Comparison of ENCODE assay signal across 8 mouse cellular contexts in genomic region chr3:83055281-83056038, GRCm38 (mm10). TPM values are rescaled to one million over a fixed set of nuclear protein-coding genes. Genes with fewer than 3 reads are reported as not detected.
DNase-seq lines count a peak whose midpoint lies in the region; ATAC-seq and TF ChIP-seq lines count a peak whose summit lies in the region.

Gene Plrg1 (plus strand): TSS chr3:83055522.

- H3K4me3 ChIP-seq in embryonic facial prominence, embryonic 13.5 days, result peak within 1 kb of the TSS; percentile 83
- H3K4me3 ChIP-seq in kidney, adult 2 months (ENCODE audit: insufficient read depth, low read depth, low read length), result peak within 1 kb of the TSS; percentile 71
- H3K4me3 ChIP-seq in limb, embryonic 12.5 days (replicated peaks), result peak within 1 kb of the TSS; percentile 80
- peak within 1 kb of the TSS; percentile 84 for H3K4me3 ChIP-seq in midbrain, embryonic 15.5 days
- H3K4me3 ChIP-seq in spleen, adult 2 months (ENCODE audit: extremely low read depth, insufficient read depth, insufficient read length), result peak within 1 kb of the TSS; percentile 79

- TF ChIP-seq POLR2A in kidney, adult 2 months (IDR thresholded peaks at IDR 0.05; ENCODE audit: low read depth, low read length), result peak; percentile 73
- TF ChIP-seq POLR2A in spleen, adult 2 months (IDR thresholded peaks at IDR 0.05; ENCODE audit: low read depth, low read length), result peak; percentile 78

- H3K9ac ChIP-seq in embryonic facial prominence, embryonic 13.5 days, result peak within 1 kb of the TSS; percentile 88
- peak within 1 kb of the TSS; percentile 77 for H3K9ac ChIP-seq in limb, embryonic 12.5 days (replicated peaks)
- H3K9ac ChIP-seq in midbrain, embryonic 15.5 days, result peak within 1 kb of the TSS; percentile 79

- H3K27me3 ChIP-seq in embryonic facial prominence, embryonic 13.5 days, result no peaks in the 10 kb centered on the region
- no peaks in the 10 kb centered on the region for H3K27me3 ChIP-seq in kidney, adult 2 months (replicated peaks; ENCODE audit: control insufficient read depth, insufficient read depth, low read length)
- H3K27me3 ChIP-seq in limb, embryonic 12.5 days, result no peaks in the 10 kb centered on the region
- no peaks in the 10 kb centered on the region for H3K27me3 ChIP-seq in midbrain, embryonic 15.5 days (replicated peaks)
- H3K27me3 ChIP-seq in spleen, adult 2 months (ENCODE audit: control insufficient read depth, insufficient read depth, low read length), result no peaks in the 10 kb centered on the region

- H3K4me2 ChIP-seq in embryonic facial prominence, embryonic 13.5 days, result peak within 1 kb of the TSS; percentile 87
- peak within 1 kb of the TSS; percentile 84 for H3K4me2 ChIP-seq in limb, embryonic 12.5 days
- peak within 1 kb of the TSS; percentile 66 for H3K4me2 ChIP-seq in midbrain, embryonic 15.5 days

- peak within 1 kb of the TSS; percentile 75 for H3K27ac ChIP-seq in embryonic facial prominence, embryonic 13.5 days
- H3K27ac ChIP-seq in kidney, adult 2 months (ENCODE audit: insufficient read depth, low read depth, low read length), result no peak within 1 kb of the TSS; the same call in 1 of the 2 replicates
- H3K27ac ChIP-seq in limb, embryonic 12.5 days, result peak within 1 kb of the TSS; percentile 74
- peak within 1 kb of the TSS; percentile 83 for H3K27ac ChIP-seq in midbrain, embryonic 15.5 days
- peak within 1 kb of the TSS; percentile 61 for H3K27ac ChIP-seq in spleen, adult 2 months (ENCODE audit: insufficient read depth, low read length)

- peaks cover 9% of the 10 kb centered on the region for H3K4me1 ChIP-seq in embryonic facial prominence, embryonic 13.5 days
- no peaks in the 10 kb centered on the region for H3K4me1 ChIP-seq in kidney, adult 2 months (ENCODE audit: control insufficient read depth, insufficient read depth, low read length)
- peaks cover 10% of the 10 kb centered on the region for H3K4me1 ChIP-seq in limb, embryonic 12.5 days (replicated peaks)
- peaks cover 13% of the 10 kb centered on the region for H3K4me1 ChIP-seq in midbrain, embryonic 15.5 days
- peaks cover 2% of the 10 kb centered on the region; the same call in 1 of the 2 replicates for H3K4me1 ChIP-seq in spleen, adult 2 months (ENCODE audit: control insufficient read depth, insufficient read depth, insufficient read length)

- H3K9me3 ChIP-seq in embryonic facial prominence, embryonic 13.5 days, result no peaks in the 10 kb centered on the region
- no peaks in the 10 kb centered on the region for H3K9me3 ChIP-seq in limb, embryonic 12.5 days
- H3K9me3 ChIP-seq in midbrain, embryonic 15.5 days, result no peaks in the 10 kb centered on the region

- peak; percentile 97 for ATAC-seq in embryonic facial prominence, embryonic 13.5 days (ENCODE audit: insufficient number of reproducible peaks, insufficient read depth, low FRiP score, low TSS enrichment, low read depth)
- peak; percentile 97 for ATAC-seq in limb, embryonic 12.5 days (ENCODE audit: insufficient number of reproducible peaks, insufficient read depth, low FRiP score, low TSS enrichment, low read depth)
- ATAC-seq in midbrain, embryonic 15.5 days (replicated peaks), result peak; percentile 99

- peak; percentile 99 for DNase-seq in 3134 (ENCODE audit: extremely low read depth, insufficient read length, low spot score)
- peak; percentile 98 to 99 for DNase-seq in adrenal gland, postnatal 36 days
- peak; percentile 99 for DNase-seq in heart, adult 18-20 months
- peak; percentile 98 for DNase-seq in kidney, adult 2 months
- DNase-seq in spleen, adult 2 months (ENCODE audit: low read depth in 1 of 2, low spot score in 2 of 2), result peak; percentile 95 to 98

- WGBS in embryonic facial prominence, embryonic 13.5 days, result under 1% methylated on average over 61 of the region's 61 CpGs
- WGBS in kidney, adult 2 months, result under 1% methylated on average over 61 of the region's 61 CpGs
- WGBS in limb, embryonic 12.5 days, result under 1% methylated on average over 61 of the region's 61 CpGs
- under 1% methylated on average over 61 of the region's 61 CpGs for WGBS in midbrain, embryonic 15.5 days
- WGBS in spleen, adult 2 months, result under 1% methylated on average over 60 of the region's 61 CpGs

- peaks cover 33% of the 10 kb centered on the region for H3K36me3 ChIP-seq in embryonic facial prominence, embryonic 13.5 days
- no peaks in the 10 kb centered on the region for H3K36me3 ChIP-seq in kidney, adult 2 months (ENCODE audit: control insufficient read depth, insufficient read depth, low read length)
- H3K36me3 ChIP-seq in limb, embryonic 12.5 days, result peaks cover 36% of the 10 kb centered on the region
- peaks cover 21% of the 10 kb centered on the region for H3K36me3 ChIP-seq in midbrain, embryonic 15.5 days (replicated peaks)
- H3K36me3 ChIP-seq in spleen, adult 2 months (ENCODE audit: control insufficient read depth, insufficient read depth, low read length), result peaks cover 12% of the 10 kb centered on the region

- TF ChIP-seq CTCF in kidney, adult 2 months (conservative IDR thresholded peaks at IDR 0.05; ENCODE audit: insufficient read depth, insufficient read length, low read depth, low read length), result no peak
- no peak for TF ChIP-seq CTCF in spleen, adult 2 months (IDR thresholded peaks at IDR 0.05; ENCODE audit: extremely low read depth, insufficient read depth, insufficient read length, insufficient replicate concordance)

RNA-seq across cellular contexts. Expression of gene Plrg1, which starts in this region (rescaled TPM):
- total RNA-seq in adrenal gland, postnatal 36 days (2021), result 10 to 100 TPM; 47.4 to 51.3 TPM
- polyA plus RNA-seq in embryonic facial prominence, embryonic 13.5 days (2015; fragmentation: Nextera tagmentation; extraction: Ambion mirVana), result 110 and 111 TPM in 2 replicates
- total RNA-seq in heart, adult 18-20 months (2021), result 10 to 100 TPM; 26.8 to 29.4 TPM
- polyA plus RNA-seq in kidney, adult 2 months (2012; rRNA removed), result 33.1 and 33.3 TPM in 2 replicates
- polyA plus RNA-seq in limb, embryonic 12.5 days (2016; fragmentation: Nextera tagmentation; extraction: Ambion mirVana), result 123 and 125 TPM in 2 replicates
- polyA plus RNA-seq in midbrain, embryonic 15.5 days (2015; fragmentation: Nextera tagmentation; extraction: Ambion mirVana), result 104 and 108 TPM in 2 replicates
- 21.1 and 25.1 TPM in 2 replicates for polyA plus RNA-seq in spleen, adult 2 months (2012; rRNA removed)
